Mouse (Mus musculus) ES-E14 (cell line): ENCODE measurements around the gene Ankmy1. TPM values are rescaled to one million over a fixed set of nuclear protein-coding genes. Genes with fewer than 3 reads are reported as not detected.

Experiments used
- DNase-seq: peaks from one replicate; pipeline ENCODE4 v3.0.0-alpha.2; 2013; ENCODE audit warnings: low read depth, low spot score
- H3K27ac ChIP-seq: 2 replicates; pipeline ENCODE4 v1.5.1; 2012; ENCODE audit warnings: low read depth, mild to moderate bottlenecking, low read length, moderate library complexity, mixed read lengths; ENCODE audit not compliant: poor library complexity, insufficient read depth, severe bottlenecking
- H3K36me3 ChIP-seq: 2 replicates; pipeline ENCODE4 v1.6.1; 2012; ENCODE audit warnings: mild to moderate bottlenecking, low read length, moderate library complexity, mixed read lengths; ENCODE audit not compliant: control insufficient read depth, poor library complexity, insufficient read depth, severe bottlenecking
- H3K4me1 ChIP-seq, 2 experiments: fragments of 150-350 bp in 1 of 2; sonication (generic) in 1 of 2; 2 replicates each; pipeline ENCODE4 v1.6.1; 2012; ENCODE audit warnings: low read length in 2 of 2, mild to moderate bottlenecking in 1 of 2, mixed read lengths in 1 of 2; ENCODE audit not compliant: control insufficient read depth in 2 of 2, insufficient read depth in 2 of 2, poor library complexity in 1 of 2
- H3K4me3 ChIP-seq, 2 experiments: fragments of 150-350 bp in 1 of 2; sonication (generic) in 1 of 2; 2 replicates each; pipeline ENCODE4 v1.5.1; 2012; ENCODE audit warnings: low read length in 2 of 2, low read depth in 1 of 2, mild to moderate bottlenecking in 1 of 2, mixed read lengths in 1 of 2; ENCODE audit not compliant: insufficient read depth in 1 of 2, poor library complexity in 1 of 2, severe bottlenecking in 1 of 2
- H3K9ac ChIP-seq: 2 replicates; pipeline ENCODE4 v1.6.1; 2012; ENCODE audit warnings: low read depth, mild to moderate bottlenecking, low read length, mixed read lengths; ENCODE audit not compliant: poor library complexity, insufficient read depth, severe bottlenecking
- H3K9me3 ChIP-seq: fragments of 150-350 bp; sonication (generic); 2 replicates; pipeline ENCODE4 v1.6.1; 2012; ENCODE audit warnings: low read depth, mild to moderate bottlenecking, low read length; ENCODE audit not compliant: control insufficient read depth, insufficient read depth
- CHD2 ChIP-seq: IDR thresholded peaks from 2 replicates; pipeline ENCODE4 v1.6.1; 2014; ENCODE audit warnings: mild to moderate bottlenecking, low read depth, low read length, inconsistent platforms
- HCFC1 ChIP-seq: IDR thresholded peaks from 2 replicates; pipeline ENCODE4 v1.6.1; 2012; ENCODE audit warnings: low read length, inconsistent platforms, borderline replicate concordance; ENCODE audit not compliant: insufficient read depth
- MAFK ChIP-seq: IDR thresholded peaks from 2 replicates; pipeline ENCODE4 v1.6.1; 2014; ENCODE audit warnings: mild to moderate bottlenecking, low read depth, low read length, inconsistent platforms; ENCODE audit not compliant: insufficient read depth
- ZC3H11A ChIP-seq: IDR thresholded peaks from 2 replicates; pipeline ENCODE4 v1.6.1; 2012; ENCODE audit warnings: low read depth, mild to moderate bottlenecking, inconsistent platforms, low read length, borderline replicate concordance
- ZNF384 ChIP-seq: IDR thresholded peaks from 2 replicates; pipeline ENCODE4 v1.6.1; 2012; ENCODE audit warnings: low read depth, low read length, inconsistent platforms
- in situ Hi-C, 2 experiments: fragments of 600-800 bp; cut with MboI; formaldehyde crosslinking; loops; one replicate each; pipeline ENCODE4 v1.15.1; 2025; ENCODE audit warnings: low sequenced_read_pairs in 2 of 2, inconsistent platforms in 1 of 2; ENCODE audit not compliant: unreplicated experiment in 2 of 2
- total RNA-seq: library from RNA; depleted of rRNA; stranded (reverse); fragments of 300-350 nt; gene quantifications from 2 replicates; pipeline ENCODE4 v1.2.3, GENCODE M21; 2012

Gene Ankmy1
- total RNA-seq, 1 experiment, result 0.71 TPM

- in situ Hi-C loops, result no loop called here
- DNase-seq, result peak; percentile 87
- Histone ChIP-seq H3K36me3 (no peaks in the 10 kb centered on the region), H3K9ac (no peak overlapping the region), H3K4me1 (no peaks in the 10 kb centered on the region), H3K9me3 (no peaks in the 10 kb centered on the region), H3K27ac (no peak overlapping the region), H3K4me3 (no peak overlapping the region)
- TF ChIP-seq ZC3H11A (peak; percentile 64; the same call in 1 of the 2 replicates), CHD2 (no peak), MAFK (no peak), ZNF384 (no peak), HCFC1 (no peak)
Observed at GRCm38 (mm10) chr1:92895089-92895488, 7.6 kb downstream of the Ankmy1 start.

- peaks cover 1 to 2% of the 10 kb centered on the region in 2 experiments; a peak in 2 of 4 replicates for H3K4me1 ChIP-seq
- H3K36me3 ChIP-seq, result no peaks in the 10 kb centered on the region
- in situ Hi-C loops, result no loop called here
- no peak for TF ChIP-seq ZC3H11A
- no peak for TF ChIP-seq MAFK
- TF ChIP-seq CHD2, result no peak
- TF ChIP-seq HCFC1, result no peak
- no peak for TF ChIP-seq ZNF384
- no peak overlapping the region for H3K9ac ChIP-seq
- no peak overlapping the region for H3K4me3 ChIP-seq
- H3K9me3 ChIP-seq, result no peaks in the 10 kb centered on the region
- DNase-seq, result no peak
- H3K27ac ChIP-seq, result no peak overlapping the region
Observed at GRCm38 (mm10) chr1:92893896-92894295, 8.8 kb downstream of the Ankmy1 start.

- Histone ChIP-seq H3K36me3 (no peaks in the 10 kb centered on the region), H3K4me3 (no peak overlapping the region), H3K9ac (no peak overlapping the region), H3K4me1 (peaks cover 2 to 3% of the 10 kb centered on the region in 2 experiments; a peak in 2 of 4 replicates), H3K9me3 (no peaks in the 10 kb centered on the region), H3K27ac (no peak overlapping the region)
- TF ChIP-seq HCFC1 (no peak), MAFK (no peak), CHD2 (no peak), ZNF384 (no peak), ZC3H11A (no peak)
- DNase-seq, result no peak
- in situ Hi-C loops, result no loop called here
Observed at GRCm38 (mm10) chr1:92892791-92893190, 9.9 kb downstream of the Ankmy1 start.

GRCm38 (mm10) chr1:92888901-92889655 is 13.6 kb downstream of the Ankmy1 start:
- no peak for DNase-seq
- no peak for TF ChIP-seq HCFC1
- no peak for TF ChIP-seq ZNF384
- no peak for TF ChIP-seq CHD2
- TF ChIP-seq MAFK, result no peak
- no peak for TF ChIP-seq ZC3H11A
- no peaks in the 10 kb centered on the region for H3K9me3 ChIP-seq
- in situ Hi-C loops, result no loop called here
- H3K4me1 ChIP-seq, result peaks cover 2 to 3% of the 10 kb centered on the region in 2 experiments; a peak in 2 of 4 replicates
- no peaks in the 10 kb centered on the region for H3K36me3 ChIP-seq
- H3K9ac ChIP-seq, result no peak overlapping the region
- no peak overlapping the region for H3K27ac ChIP-seq
- H3K4me3 ChIP-seq, result no peak overlapping the region
